Mouse (Mus musculus) gonadal fat pad, adult 2 months (tissue): ENCODE results near the gene Ubxn7. TPM values are rescaled to one million over a fixed set of nuclear protein-coding genes. Genes with fewer than 3 reads are reported as not detected.

Source experiments
- DNase-seq: peaks from one replicate; pipeline ENCODE4 v3.0.0-alpha.2; 2012; ENCODE audit warnings: low read depth
- polyA plus RNA-seq: library from polyadenylated mRNA; depleted of rRNA; stranded (reverse); fragments of >200 nt; gene quantifications from 2 replicates; pipeline ENCODE4 v1.2.3, GENCODE M21; 2012; rRNA removed

Ubxn7 gene
- polyA plus RNA-seq, 1 experiment: 10.9 TPM

DNA sequence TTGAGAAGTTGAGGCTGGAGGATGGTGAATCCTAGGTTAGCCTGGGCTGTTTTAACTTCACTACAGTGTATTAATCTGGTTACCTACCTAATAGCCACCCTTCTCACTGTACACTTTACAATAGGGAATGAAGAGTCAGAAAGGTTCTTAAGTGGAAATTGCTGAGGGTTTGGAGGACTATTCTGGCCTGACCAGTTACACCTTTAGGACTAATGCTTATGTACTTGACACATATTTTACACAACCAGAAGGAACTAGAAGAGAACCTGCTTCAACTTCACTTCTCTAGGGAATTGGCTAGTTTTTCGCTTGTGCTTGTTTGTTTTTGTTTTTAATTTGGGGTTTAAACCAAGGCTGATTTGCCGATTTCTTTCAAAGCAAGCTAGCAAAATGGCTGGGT is 101.1 kb downstream of the Ubxn7 start:
- DNase-seq: no peak

DNA sequence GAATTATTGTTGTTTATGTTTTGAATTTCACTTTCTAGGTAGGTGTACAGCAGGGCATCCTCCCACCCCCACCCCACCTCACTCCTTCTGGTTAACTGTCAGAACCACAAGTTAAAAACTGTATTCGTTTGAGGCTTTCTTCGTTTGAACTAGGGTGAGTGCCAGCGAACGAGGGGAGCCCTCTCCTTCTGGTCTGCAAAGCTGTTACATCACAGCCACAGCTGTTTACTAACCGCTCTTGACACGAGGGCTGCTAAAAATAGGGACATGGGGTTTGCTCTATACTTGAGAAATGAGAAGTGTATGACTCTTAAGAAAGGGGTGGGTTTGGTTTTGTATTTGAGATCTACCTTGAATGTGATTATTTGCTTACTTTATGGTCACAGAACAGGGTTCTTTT is 102.0 kb downstream of the Ubxn7 start:
- no peak for DNase-seq

DNA sequence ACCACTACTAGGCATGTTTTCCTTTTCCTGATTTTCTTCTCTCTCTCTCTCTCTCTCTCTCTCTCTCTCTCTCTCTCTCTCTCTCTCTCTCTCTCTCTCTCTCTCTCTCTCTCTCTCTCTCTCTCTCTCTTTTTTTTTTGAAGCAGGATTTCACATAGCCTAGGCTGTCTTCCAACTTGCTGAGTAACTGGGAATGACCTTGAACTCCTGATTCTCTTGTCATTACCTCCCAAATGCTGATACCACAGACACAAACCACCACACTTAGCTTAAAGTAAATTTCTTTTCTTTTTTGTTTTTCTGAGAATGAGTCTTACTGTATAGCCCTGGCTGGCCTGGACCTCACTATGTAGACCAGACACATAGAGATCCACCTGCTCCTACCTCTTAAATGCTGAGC is 102.6 kb downstream of the Ubxn7 start:
- DNase-seq: no peak

DNA sequence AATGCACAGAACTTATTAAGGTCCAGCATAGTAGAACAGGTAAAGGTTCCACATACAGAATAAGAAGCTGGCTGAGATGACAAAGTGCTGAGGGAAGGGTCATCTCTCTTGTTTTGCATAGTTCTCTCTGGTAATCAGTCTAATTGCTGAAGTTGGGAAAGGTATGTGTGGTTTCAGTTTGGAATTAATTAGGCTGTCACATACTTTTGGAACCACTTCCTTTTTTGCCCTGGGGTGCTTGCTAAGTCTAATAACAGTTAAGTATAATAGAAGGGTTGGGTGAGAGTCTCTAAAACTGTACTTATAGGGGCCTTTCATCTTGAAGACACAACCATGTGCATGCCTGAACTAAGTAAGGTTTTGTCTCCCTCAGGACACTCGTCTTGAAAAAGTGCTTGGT is 104.6 kb downstream of the Ubxn7 start:
- no peak for DNase-seq

DNA sequence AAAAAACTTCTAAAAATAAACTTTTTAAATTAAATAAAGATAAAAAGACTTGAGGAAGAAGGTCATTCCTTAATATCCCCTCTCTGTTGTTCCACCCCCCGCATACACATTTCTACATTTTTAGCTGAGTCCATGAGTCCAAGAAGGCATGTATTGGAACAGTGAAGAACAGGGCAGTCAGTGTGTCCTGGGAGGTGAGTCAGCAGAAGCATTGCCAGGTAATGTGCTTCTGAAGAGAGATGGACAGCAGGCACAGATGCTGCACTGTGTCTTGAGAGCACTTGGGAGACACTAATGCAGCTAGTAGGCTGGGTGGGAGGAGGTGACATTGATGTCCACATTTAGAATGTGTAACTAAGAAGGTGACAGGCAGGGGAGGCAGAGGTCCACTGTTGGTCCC is 105.2 kb downstream of the Ubxn7 start:
- DNase-seq: no peak

DNA sequence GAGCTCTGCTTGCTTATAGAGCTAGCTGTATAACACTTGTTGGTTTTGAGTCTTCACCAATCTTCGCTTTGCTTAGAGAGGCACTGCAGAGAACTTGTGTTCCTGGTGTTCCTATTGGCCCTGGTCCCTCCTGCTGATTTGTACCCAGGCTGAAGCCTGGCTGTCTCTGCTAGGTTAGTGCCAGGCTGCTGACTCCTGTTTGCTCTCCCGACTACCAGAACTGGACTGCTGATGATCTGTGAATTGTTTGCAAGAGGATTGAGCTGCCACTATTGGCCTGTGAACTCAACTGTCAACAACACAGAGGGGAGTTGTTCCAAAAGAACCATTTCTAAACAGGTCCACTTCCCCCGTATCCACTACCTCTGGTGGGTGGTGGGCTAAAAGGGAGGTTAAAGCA is 109.4 kb downstream of the Ubxn7 start:
- no peak for DNase-seq

Other genes with a start within 250 kb of the Ubxn7 start
- 32.4 and 36.9 TPM in 2 replicates for gene Pigx, start 232.5 kb upstream of the Ubxn7 start, polyA plus RNA-seq
- 7.9 and 8.5 TPM in 2 replicates for gene Cep19, start 232.5 kb upstream of the Ubxn7 start, polyA plus RNA-seq
- gene Nrros, start 166.7 kb upstream of the Ubxn7 start, polyA plus RNA-seq: 20.7 and 28.9 TPM in 2 replicates
- gene Bex6, start 152.4 kb upstream of the Ubxn7 start, polyA plus RNA-seq: not detected in 2 replicates
- gene Fbxo45, start 85.1 kb upstream of the Ubxn7 start, polyA plus RNA-seq: 6.8 and 8.6 TPM in 2 replicates
- 9.1 and 9.5 TPM in 2 replicates for gene Wdr53, start 85.0 kb upstream of the Ubxn7 start, polyA plus RNA-seq
- not detected in 2 replicates for gene Smco1, start 60.8 kb upstream of the Ubxn7 start, polyA plus RNA-seq
- 7.6 and 12.0 TPM in 2 replicates for gene Rnf168, start 54.8 kb upstream of the Ubxn7 start, polyA plus RNA-seq
- 0.27 and 0.60 TPM in 2 replicates for gene Tm4sf19, start 68.2 kb downstream of the Ubxn7 start, polyA plus RNA-seq
- 9.8 and 10.8 TPM in 2 replicates for gene Tctex1d2, start 87.4 kb downstream of the Ubxn7 start, polyA plus RNA-seq
- 27.9 and 33.0 TPM in 2 replicates for gene Pcyt1a, start 98.7 kb downstream of the Ubxn7 start, polyA plus RNA-seq
- 0.04 TPM in 1 of 2 replicates, not detected in the other for gene Slc51a, start 155.6 kb downstream of the Ubxn7 start, polyA plus RNA-seq
- 0.25 and 0.30 TPM in 2 replicates for gene Zdhhc19, start 164.0 kb downstream of the Ubxn7 start, polyA plus RNA-seq